Mouse (Mus musculus) CD4-positive, CD25-positive, alpha-beta regulatory T cell, adult 4 months (primary cell): ENCODE data around the gene Cd52. TPM values are rescaled to one million over a fixed set of nuclear protein-coding genes. Genes with fewer than 3 reads are reported as not detected.
A peak's percentile ranks its signal among the peaks of the same experiment; 100 is the strongest.
"Not testable (repeated sequence)": the region's sequence is repeated elsewhere in the genome, so short reads cannot be mapped to it uniquely, and the experiment has no call there.

Experiments used
- ATAC-seq: one replicate; pipeline ENCODE4 v1.8.0; 2017
- polyA plus RNA-seq, 2 experiments: library from polyadenylated mRNA; unstranded; fragments of 100-300 nt; shearing (Covaris generic); gene quantifications; one replicate each; pipeline ENCODE4 v1.2.1; 2017

Gene Cd52
- polyA plus RNA-seq: 1,000 to 10,000 TPM; 2,918 to 3,094 TPM

DNA sequence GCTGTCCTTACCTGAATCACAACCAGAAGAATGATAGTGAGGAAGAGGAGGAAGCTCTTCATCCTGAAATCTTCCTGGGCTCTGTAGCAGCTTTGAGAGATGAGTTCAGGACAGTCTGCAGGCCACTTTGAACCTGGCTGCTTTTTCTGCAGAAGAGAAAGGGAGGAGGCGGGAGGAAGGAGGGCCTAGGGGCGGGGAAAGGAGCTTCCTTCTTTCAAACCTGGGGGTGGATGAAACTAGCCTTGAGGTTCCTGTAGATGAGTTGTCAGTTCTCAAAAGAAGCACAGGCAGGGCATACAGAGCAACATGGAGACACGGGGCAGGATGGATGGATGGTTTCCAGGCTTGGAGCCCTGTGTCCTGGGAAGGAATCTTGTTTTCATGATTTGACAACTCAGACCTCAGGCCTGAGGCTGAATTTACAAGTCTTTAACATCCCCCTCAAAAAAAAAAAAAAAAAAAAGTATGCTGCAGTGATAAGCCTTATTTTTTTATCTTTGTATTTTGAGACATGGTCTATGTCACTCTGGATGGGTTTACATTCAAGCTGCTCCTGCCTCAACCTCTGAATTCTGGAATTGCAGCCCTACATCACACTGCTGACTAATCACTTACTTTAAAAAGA is at the start of gene Cd52:
Gene Cd52 (minus strand): TSS at position 160 of the 625 bp plus-strand sequence.
- peak; percentile 44 for ATAC-seq

- ATAC-seq: not testable (repeated sequence)
Measured at GRCm38 (mm10) chr4:134144297-134144696, 49.4 kb upstream of the Cd52 start.

DNA sequence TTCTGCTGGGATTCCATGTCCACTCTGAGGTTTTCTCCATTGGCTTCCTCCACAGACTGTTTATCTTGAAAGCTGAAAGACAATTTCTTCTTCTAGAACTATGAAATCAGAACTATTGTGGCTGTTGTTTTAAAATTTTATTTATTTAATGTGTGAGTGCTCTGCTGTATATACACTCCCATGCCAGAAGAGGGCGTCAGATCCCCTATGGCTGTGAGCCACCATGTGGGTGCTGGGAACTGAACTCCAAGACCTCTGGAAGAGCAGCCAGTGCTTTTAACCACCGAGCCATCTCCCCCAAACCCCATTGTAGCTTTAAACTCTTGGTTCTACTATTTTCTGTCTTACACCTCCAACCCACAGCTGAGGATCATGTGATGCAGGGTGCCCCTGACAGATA is 44.0 kb upstream of the Cd52 start:
- no peak for ATAC-seq

GRCm38 (mm10) chr4:134136280-134136926 is 41.5 kb upstream of the Cd52 start:
- no peak for ATAC-seq

GRCm38 (mm10) chr4:134132519-134133095 is 37.7 kb upstream of the Cd52 start:
- no peak for ATAC-seq

DNA sequence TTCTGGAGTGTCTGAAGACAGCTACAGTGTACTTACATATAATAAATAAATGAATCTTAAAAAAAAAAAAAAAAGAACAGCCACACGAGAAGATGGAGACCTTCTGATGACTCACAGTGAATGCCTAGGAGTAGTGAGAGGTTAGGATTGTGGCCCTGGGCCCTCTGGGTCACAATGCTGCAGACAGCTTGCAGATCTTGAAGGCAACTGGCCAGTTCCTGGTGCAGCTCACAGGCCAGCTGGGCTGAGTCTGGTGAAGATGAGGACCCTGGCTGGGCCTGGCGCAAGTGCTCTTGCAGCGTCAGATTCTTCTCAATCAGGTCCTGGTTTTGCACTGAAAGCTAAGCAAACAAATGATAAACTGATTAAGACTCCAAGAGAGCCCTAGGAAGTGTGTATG is 37.2 kb upstream of the Cd52 start:
- no peak for ATAC-seq

DNA sequence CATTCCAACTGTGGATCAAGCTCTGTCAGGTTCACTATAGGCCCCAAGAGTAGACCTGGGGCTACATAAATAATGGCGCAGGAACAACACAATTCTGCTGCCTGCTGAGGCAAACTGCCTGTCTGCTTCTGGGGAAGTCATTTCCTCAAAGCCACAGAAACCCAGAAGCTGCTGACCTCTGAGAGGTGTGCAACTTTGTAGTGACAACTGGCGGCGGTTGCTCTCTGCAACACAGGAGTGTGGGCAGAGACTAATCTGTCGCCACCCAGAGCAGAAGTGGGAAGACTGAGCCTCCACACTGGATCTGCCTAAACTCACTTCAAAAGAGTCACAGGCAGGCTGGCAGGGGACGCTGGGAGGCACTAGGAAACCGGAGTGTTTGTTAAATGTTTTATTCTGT is 34.6 kb upstream of the Cd52 start:
- no peak for ATAC-seq

GRCm38 (mm10) chr4:134128983-134129362 is 34.1 kb upstream of the Cd52 start:
- peak; percentile 43 for ATAC-seq

DNA sequence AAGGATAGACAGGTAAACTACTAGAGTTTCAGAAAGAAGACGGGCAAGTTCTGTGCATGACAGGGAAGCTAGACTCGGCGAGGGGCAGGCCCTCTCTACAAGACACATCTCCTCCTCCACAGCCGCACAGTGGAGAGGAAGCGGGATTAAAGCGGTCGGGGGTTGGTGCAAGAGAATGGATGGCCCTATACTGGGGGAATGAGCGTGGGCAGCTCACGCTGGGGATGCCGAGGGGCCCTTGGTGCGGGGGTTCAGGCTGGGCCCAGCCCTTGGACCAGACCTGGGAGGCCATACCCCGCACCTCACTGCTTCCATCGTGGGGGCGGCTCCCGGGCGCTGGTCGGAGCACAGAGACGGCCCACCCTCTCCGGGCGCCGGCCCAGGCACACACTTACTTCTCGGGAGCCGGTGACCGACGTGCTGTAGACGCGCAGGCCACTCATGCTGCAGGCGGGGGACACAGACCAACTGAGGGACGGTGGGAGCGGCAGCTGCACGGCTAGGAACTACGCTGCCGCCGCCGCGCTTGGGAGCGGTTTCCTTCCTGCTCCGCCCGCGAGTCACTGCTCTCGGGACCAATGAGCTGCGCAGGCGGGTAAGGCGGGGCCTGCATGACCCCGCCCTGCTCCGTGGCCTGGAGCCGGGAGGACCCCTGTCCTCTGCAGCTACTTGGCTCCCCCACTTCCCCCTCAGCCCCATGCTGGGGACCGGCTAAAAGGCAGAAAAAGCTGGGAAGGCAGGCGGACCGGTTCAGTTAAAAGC is 33.5 kb upstream of the Cd52 start, which contains the start of gene Sh3bgrl3:
Gene Sh3bgrl3 (minus strand): TSS at position 569 of the 762 bp plus-strand sequence.
- ATAC-seq: peak; percentile 85

DNA sequence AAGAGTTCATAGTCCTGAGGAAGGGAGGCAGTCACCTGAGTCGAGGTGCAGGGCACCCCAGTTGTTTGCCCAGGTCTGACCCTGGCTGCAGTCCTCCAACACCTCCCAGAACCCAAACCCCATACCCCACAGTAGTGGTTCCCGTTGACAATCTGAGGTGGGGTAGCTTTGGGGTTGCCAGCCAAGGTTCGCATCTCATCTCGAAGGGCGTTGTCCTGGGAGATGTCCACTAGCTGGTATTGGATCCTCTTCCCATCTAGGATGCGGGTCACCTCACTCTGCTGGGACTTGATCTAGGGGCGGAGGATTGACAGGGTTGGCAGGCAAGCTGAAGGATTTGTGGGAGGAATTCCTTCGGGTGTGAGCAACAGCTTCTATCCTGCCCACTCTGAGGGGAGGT is 32.9 kb upstream of the Cd52 start:
- no peak for ATAC-seq

DNA sequence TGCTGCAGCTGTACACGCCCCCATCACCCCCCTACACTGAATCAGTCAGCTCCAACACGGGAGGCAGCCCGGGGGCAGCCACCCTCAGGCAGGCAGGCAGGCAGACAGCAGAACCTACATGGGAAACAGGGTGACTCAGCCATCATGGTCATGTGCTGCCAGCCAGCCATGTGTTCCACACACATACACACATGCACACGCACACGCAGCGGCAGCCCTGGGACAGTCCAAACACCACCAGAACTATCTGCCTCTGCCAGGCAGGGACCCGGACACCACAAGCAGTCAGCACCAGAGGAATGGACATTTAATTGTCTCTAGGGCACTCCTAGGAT is 32.2 kb upstream of the Cd52 start:
- ATAC-seq: no peak

DNA sequence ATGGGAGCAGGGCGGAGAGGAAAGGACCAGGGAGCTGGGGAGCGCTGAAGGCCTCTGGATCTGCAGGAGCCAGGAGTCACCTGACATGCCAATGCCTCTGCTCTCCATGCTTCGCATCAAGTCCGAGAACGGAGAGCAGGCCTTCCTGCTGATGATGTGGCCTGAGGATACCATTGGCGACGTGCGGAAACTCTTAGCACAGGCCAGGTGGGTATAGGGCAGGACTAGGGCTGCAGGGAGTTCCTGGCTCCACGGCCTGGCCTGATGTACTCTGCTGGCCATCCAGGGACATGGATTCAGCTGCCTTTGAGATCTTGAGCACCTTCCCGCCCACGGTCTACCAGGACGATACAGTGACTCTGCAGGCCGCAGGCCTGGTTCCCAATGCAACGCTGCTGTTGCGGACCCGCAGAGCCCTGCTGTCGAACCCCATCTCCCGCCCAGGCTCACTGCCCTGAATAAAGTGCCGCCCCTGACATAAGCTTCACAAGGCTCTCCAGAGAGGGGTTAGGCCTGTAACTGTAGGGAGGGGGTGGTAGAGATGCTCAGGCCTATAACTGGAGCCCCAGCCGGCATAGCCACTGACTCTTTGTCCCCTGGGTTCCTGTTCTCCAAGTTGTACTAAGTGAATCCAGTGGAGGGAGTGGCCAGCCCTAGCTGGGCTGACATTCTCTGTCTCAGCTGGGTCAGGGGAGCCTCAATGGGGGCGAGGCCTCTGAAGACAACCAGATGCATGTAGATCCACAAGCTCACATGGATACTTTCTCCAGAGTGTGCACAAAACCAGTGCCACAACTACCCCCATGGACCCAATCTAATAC is 31.6 kb upstream of the Cd52 start:
- no peak for ATAC-seq

GRCm38 (mm10) chr4:134125383-134126060 is 30.6 kb upstream of the Cd52 start:
- ATAC-seq: no peak

- ATAC-seq: peak; percentile 40
Measured at GRCm38 (mm10) chr4:134123680-134124551, 29.0 kb upstream of the Cd52 start.

DNA sequence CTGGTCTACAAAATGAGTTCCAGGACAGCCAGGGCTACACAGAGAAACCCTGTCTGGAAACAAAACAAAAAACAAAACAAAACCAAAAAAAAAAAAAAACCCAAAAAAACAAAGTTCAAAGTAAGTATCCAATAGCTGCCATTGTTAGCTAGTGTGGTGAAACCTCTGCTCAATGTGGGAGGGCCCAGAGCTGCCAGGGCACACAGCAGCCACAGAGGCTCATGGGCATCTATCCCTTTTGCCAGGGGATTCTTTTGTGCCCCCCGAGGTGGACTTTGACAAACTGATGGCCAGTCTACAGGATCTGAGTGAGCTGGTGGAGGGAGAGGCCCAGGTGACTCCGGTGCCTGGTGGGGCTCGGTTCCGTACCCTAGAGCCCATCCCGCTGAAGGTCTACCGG is 28.3 kb upstream of the Cd52 start:
- ATAC-seq: no peak

DNA sequence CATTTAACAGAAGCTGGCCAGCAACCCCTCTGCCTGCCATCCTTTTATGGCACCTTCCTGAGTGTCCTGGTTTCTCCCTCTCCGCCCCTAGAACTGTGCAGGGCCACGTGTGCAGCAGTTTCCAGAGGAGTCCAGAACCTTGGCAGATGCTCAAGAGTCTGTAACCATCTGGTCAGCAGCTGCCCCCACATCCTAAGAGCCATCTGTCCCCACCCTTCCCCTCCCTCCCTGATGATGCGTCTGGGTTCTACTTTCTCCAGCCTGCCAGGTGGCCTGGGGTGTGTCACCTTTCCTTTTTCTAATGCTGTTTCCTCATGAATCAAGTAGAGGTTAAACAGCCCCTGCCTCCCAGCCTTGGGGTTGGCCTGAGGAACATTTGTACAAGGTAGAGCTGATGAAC is 27.4 kb upstream of the Cd52 start:
- ATAC-seq: no peak

DNA sequence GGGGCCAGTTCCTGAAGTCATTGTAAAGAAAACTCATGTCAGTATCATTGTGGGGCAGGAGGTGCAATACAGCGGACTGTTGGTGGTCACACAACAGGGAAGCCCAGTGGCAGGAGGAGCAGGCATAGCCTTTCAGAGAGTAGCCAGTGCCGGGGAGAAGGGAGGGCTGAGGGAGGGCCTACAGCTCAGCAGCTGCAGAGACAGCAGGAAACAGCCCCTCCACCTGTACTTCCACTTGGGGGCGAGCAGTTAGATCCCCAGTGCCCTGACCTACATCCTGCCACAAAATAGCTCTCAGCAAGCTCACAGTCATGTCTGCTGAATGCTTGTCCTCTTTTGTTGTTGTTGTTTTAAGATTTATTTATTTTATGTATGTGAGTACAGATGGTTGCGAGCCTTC is 26.7 kb upstream of the Cd52 start:
- ATAC-seq: peak; percentile 49

- ATAC-seq: no peak
Measured at GRCm38 (mm10) chr4:134120916-134121315, 26.0 kb upstream of the Cd52 start.

DNA sequence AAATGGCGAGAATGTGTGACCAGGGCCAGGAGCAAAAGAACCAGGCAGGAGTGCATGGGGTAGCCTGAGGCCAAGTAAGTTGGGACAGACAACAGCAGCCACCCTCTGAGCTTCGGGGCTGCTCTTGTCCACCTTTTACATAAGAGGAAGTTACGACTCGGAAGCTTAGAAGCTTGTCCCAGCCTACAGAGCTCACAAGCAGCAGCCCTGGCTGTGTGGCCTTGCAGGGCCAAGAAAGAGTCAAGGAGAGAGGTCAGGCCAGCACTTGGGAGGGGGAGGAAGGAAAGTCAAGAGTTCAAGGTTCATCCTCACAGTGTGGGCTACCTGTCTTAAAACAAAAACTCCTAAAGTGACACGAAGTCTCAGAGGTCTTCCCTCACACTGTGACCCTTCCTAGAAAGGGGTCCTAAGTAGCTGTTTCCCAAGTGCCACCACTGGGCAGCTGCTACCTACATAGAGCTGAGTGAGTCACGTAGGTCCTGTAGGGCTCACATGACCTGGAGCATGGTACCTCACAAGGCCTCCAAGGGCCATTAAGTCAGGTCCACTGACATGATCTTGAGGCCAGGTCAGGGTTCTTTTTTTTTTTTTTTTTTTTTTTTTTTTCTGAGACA is 25.4 kb upstream of the Cd52 start:
- ATAC-seq: no peak

DNA sequence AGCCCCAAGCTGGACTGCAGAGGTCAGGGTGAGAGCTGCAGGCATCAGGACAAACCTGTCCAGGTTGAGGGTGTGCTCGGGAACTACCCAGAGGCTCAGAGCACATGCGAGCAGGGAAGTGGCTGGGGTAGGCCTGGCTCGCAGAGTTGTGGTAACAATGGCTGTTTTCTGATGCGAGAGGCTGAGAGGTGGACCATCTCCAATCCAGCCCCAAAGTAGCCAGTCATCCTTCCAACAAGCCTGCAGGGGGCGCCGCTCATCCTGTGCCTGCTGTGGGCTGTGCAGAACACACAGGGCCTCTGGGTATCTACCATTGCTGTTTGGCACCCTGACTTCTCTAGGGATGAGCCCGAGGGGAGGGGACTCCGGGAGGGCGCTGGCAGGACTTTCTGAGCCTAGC is 24.8 kb upstream of the Cd52 start:
- no peak for ATAC-seq

DNA sequence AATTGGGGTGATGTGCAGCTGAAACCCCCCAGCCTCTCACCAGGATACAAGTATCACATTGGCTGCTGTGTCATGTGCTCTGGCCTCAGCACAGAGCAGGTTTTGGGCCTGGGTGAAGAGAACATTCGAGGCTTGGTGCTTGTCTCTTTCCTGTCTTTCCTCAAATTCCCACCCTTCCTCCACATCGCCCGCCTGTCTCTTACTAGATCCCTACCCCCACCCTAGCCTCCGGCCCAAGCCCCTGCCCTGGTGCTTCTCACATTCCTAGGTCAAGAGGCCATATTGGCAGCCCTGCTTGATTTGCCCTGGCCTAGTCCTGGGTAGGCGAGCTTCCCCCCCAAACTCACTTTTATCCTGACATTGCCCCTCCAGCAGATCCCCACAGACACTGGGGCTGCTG is 24.2 kb upstream of the Cd52 start:
- ATAC-seq: no peak
